Mouse (Mus musculus): ENCODE measurements at regions not wholly inside any gene's neighbourhood (a gene's known extent, or its start where the extent isn't known, plus 50 kb on each side); places are given as distances from the start of the nearest gene placed in this dataset.
"Not testable (repeated sequence)": the region's sequence is repeated elsewhere in the genome, so short reads cannot be mapped to it uniquely, and the experiment has no call there.

DNA sequence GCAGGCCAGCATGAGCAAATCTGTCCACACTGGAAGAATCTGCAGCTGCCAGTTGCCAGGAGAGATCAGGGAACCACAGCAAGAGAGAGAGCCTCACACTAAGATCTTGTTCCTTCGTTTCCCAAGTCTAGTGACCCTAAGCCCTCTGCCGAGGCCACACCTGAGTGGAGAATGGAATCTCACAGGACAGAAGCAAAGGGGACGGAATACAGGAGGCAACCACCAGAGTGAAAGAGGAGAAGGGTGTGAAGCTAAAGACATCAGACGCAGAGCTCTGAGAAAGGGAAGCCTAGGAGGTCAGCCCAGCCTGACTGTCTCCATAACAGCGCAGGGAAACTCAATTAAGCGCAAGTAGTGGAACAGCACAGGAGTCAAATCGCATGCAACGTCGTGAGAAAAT, 75.0 kb downstream of the Suds3 start:
- TF ChIP-seq POLR2A (IDR thresholded peaks at IDR 0.05; ENCODE audit: extremely low read depth, insufficient read depth, low read length) (no peak), CTCF (IDR thresholded peaks at IDR 0.05; ENCODE audit: extremely low read depth, insufficient read depth, low read length) (no peak)
- Histone ChIP-seq H3K4me1 (ENCODE audit: control insufficient read depth, insufficient read depth, low read length) (no peaks in the 10 kb centered on the region), H3K4me3 (ENCODE audit: insufficient read depth, low read length) (no peak overlapping the region), H3K27ac (ENCODE audit: insufficient read depth, low read length) (no peak overlapping the region)

GRCm38 (mm10) chr5:117037261-117037660, 78.7 kb downstream of the Suds3 start:
- H3K4me1 ChIP-seq (ENCODE audit: control insufficient read depth, insufficient read depth, low read length): no peaks in the 10 kb centered on the region
- peak; percentile 42; the same call in 1 of the 2 replicates for TF ChIP-seq CTCF (IDR thresholded peaks at IDR 0.05; ENCODE audit: extremely low read depth, insufficient read depth, low read length)
- no peak for TF ChIP-seq POLR2A (IDR thresholded peaks at IDR 0.05; ENCODE audit: extremely low read depth, insufficient read depth, low read length)
- H3K27ac ChIP-seq (ENCODE audit: insufficient read depth, low read length): no peak overlapping the region
- H3K4me3 ChIP-seq (ENCODE audit: insufficient read depth, low read length): no peak overlapping the region

GRCm38 (mm10) chr5:117032130-117032529, 83.8 kb downstream of the Suds3 start:
- Histone ChIP-seq H3K4me3 (ENCODE audit: insufficient read depth, low read length) (no peak overlapping the region), H3K27ac (ENCODE audit: insufficient read depth, low read length) (no peak overlapping the region), H3K4me1 (ENCODE audit: control insufficient read depth, insufficient read depth, low read length) (no peaks in the 10 kb centered on the region)
- no peak for TF ChIP-seq CTCF (IDR thresholded peaks at IDR 0.05; ENCODE audit: extremely low read depth, insufficient read depth, low read length)
- TF ChIP-seq POLR2A (IDR thresholded peaks at IDR 0.05; ENCODE audit: extremely low read depth, insufficient read depth, low read length): no peak

- no peak for TF ChIP-seq CTCF (IDR thresholded peaks at IDR 0.05; ENCODE audit: extremely low read depth, insufficient read depth, low read length)
- TF ChIP-seq POLR2A (IDR thresholded peaks at IDR 0.05; ENCODE audit: extremely low read depth, insufficient read depth, low read length): no peak
- H3K4me1 ChIP-seq (ENCODE audit: control insufficient read depth, insufficient read depth, low read length): no peaks in the 10 kb centered on the region; the same call in 1 of the 2 replicates
- no peak overlapping the region for H3K27ac ChIP-seq (ENCODE audit: insufficient read depth, low read length)
- H3K4me3 ChIP-seq (ENCODE audit: insufficient read depth, low read length): no peak overlapping the region
Observed at GRCm38 (mm10) chr5:117025689-117026383, 90.1 kb downstream of the Suds3 start.

DNA sequence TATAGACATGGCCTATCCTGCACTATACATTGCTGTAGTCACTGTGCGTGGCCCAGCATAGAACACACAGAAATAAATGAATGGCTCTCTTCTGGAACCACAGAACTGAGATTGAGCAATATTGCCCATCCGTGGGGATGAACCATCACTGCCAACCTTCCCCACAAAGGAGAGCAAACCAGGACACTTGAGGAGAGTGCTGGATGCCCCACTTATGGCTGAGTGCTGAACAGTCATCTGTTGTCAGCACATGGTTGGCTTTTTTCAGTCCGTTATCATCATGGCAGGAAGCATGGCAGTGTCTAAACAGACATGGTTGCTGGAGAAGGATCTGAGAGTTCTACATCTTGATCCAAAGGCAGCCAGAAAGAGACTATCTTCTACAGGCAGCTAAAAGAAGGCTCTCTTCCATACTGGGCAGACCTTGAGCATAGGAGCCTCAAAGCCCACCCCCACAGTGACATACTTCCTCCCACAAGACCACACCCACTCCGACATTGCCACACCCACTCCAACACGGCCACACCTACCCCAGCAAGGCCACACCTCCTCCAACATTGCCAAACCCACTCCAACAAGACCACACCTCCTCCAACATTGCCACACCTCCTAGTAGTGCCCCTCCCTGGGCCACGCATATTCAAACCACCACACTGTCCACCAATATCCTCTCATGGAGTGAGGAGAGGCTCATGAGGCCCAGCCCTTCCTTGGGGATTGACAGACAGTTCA, 97.3 kb downstream of the Suds3 start:
- no peaks in the 10 kb centered on the region for H3K4me1 ChIP-seq (ENCODE audit: control insufficient read depth, insufficient read depth, low read length)
- TF ChIP-seq POLR2A (IDR thresholded peaks at IDR 0.05; ENCODE audit: extremely low read depth, insufficient read depth, low read length) (no peak), CTCF (IDR thresholded peaks at IDR 0.05; ENCODE audit: extremely low read depth, insufficient read depth, low read length) (no peak)
- no peak overlapping the region for H3K27ac ChIP-seq (ENCODE audit: insufficient read depth, low read length)
- H3K4me3 ChIP-seq (ENCODE audit: insufficient read depth, low read length): no peak overlapping the region

- TF ChIP-seq POLR2A (IDR thresholded peaks at IDR 0.05; ENCODE audit: extremely low read depth, insufficient read depth, low read length) (no peak), CTCF (IDR thresholded peaks at IDR 0.05; ENCODE audit: extremely low read depth, insufficient read depth, low read length) (no peak)
- H3K27ac ChIP-seq (ENCODE audit: insufficient read depth, low read length): no peak overlapping the region
Observed at GRCm38 (mm10) chr5:117011128-117011527, 104.8 kb downstream of the Suds3 start.

GRCm38 (mm10) chr5:117000770-117001201, 115.1 kb downstream of the Suds3 start:
- Histone ChIP-seq H3K27ac (ENCODE audit: insufficient read depth, low read length) (no peak overlapping the region), H3K4me3 (ENCODE audit: insufficient read depth, low read length) (no peak overlapping the region), H3K4me1 (ENCODE audit: control insufficient read depth, insufficient read depth, low read length) (peaks cover 1% of the 10 kb centered on the region)
- TF ChIP-seq POLR2A (IDR thresholded peaks at IDR 0.05; ENCODE audit: extremely low read depth, insufficient read depth, low read length): no peak
- no peak for TF ChIP-seq CTCF (IDR thresholded peaks at IDR 0.05; ENCODE audit: extremely low read depth, insufficient read depth, low read length)

More at GRCm38 (mm10) chr5:117011128-117011527, 104.8 kb downstream of the Suds3 start:
- Histone ChIP-seq H3K4me3 (ENCODE audit: insufficient read depth, low read length) (no peak overlapping the region), H3K4me1 (ENCODE audit: control insufficient read depth, insufficient read depth, low read length) (no peaks in the 10 kb centered on the region)

DNA sequence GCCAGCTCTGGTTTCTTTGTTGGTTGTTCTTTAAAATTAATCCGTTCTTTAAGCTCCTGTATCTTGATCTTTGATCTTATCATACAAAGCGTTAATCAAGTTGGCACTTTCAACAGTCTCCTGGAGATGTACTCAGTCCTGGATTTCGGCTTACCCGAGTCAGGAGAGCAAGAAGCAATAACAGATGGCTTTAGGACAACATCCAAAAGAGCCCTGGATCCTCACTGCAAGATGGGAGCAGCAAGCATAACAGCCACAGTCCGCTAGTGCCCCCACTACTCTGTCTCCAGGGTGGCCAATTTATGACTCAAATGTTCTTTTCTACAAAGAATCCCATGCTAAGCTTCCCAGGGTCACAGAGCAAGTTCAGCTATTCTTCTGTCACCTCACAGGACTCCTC, 121.4 kb downstream of the Suds3 start:
- Histone ChIP-seq H3K4me1 (ENCODE audit: control insufficient read depth, insufficient read depth, low read length) (no peaks in the 10 kb centered on the region), H3K4me3 (ENCODE audit: insufficient read depth, low read length) (no peak overlapping the region), H3K27ac (ENCODE audit: insufficient read depth, low read length) (no peak overlapping the region)
- TF ChIP-seq POLR2A (IDR thresholded peaks at IDR 0.05; ENCODE audit: extremely low read depth, insufficient read depth, low read length) (no peak), CTCF (IDR thresholded peaks at IDR 0.05; ENCODE audit: extremely low read depth, insufficient read depth, low read length) (no peak)

GRCm38 (mm10) chr5:116993674-116994073, 122.2 kb downstream of the Suds3 start:
- Histone ChIP-seq H3K27ac (ENCODE audit: insufficient read depth, low read length) (no peak overlapping the region), H3K4me3 (ENCODE audit: insufficient read depth, low read length) (no peak overlapping the region), H3K4me1 (ENCODE audit: control insufficient read depth, insufficient read depth, low read length) (no peaks in the 10 kb centered on the region)
- TF ChIP-seq POLR2A (IDR thresholded peaks at IDR 0.05; ENCODE audit: extremely low read depth, insufficient read depth, low read length) (no peak), CTCF (IDR thresholded peaks at IDR 0.05; ENCODE audit: extremely low read depth, insufficient read depth, low read length) (no peak)

DNA sequence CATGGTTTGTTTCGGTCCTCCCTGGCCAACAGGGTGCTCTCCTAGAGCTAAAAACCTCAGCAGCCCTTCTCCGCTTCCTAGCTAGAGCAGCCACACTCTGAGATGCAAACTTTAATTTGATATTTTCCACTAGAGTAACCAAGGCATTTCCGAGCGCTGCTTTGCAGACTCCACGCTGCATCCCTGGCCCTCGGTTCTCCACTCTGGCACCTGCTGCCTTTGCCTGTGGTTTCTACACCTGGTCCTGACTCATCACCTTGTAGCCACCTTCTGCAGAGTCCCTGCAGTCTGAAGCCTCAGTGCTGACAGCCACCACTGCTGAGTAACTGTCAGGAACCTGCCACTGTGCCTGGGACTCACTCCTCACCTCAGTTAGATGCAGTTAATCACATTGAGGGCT, 124.5 kb downstream of the Suds3 start:
- Histone ChIP-seq H3K4me1 (ENCODE audit: control insufficient read depth, insufficient read depth, low read length) (no peaks in the 10 kb centered on the region), H3K27ac (ENCODE audit: insufficient read depth, low read length) (no peak overlapping the region), H3K4me3 (ENCODE audit: insufficient read depth, low read length) (no peak overlapping the region)
- TF ChIP-seq CTCF (IDR thresholded peaks at IDR 0.05; ENCODE audit: extremely low read depth, insufficient read depth, low read length): no peak
- TF ChIP-seq POLR2A (IDR thresholded peaks at IDR 0.05; ENCODE audit: extremely low read depth, insufficient read depth, low read length): no peak

DNA sequence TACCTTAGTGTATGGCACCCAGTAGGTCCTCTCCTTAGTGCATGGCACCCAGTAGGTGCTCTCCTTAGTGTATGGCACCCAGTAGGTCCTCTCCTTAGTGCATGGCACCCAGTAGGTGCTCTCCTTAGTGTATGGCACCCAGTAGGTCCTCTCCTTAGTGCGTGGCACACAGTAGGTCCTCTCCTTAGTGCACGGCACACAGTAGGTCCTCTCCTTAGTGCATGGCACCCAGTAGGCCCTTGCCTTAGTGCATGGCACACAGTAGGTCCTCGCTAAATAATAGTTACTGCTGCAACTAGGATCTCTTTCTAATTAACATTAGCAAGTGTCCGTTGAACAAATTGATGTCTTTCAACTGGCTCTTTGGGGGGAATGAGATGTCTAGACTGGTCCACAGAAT, 144.4 kb downstream of the Suds3 start:
- H3K4me1 ChIP-seq (ENCODE audit: control insufficient read depth, insufficient read depth, low read length); H3K4me3 ChIP-seq (ENCODE audit: insufficient read depth, low read length); H3K27ac ChIP-seq (ENCODE audit: insufficient read depth, low read length): not testable (repeated sequence)

All from cortical plate, adult 2 months (tissue).